Mouse (Mus musculus) adrenal gland, postnatal 36 days (tissue): ENCODE results near the gene Ucp3. TPM values are rescaled to one million over a fixed set of nuclear protein-coding genes. Genes with fewer than 3 reads are reported as not detected.

Source experiments
- DNase-seq, 2 experiments: peaks; one replicate each; pipeline ENCODE4 v3.0.0; 2021; ENCODE audit warnings: mixed read lengths in 1 of 2
- total RNA-seq, 2 experiments: library from RNA; stranded (reverse); gene quantifications; 2 replicates each; pipeline ENCODE4 v1.2.3; 2021

Ucp3 gene
- total RNA-seq, 2 experiments from 2014 or later: 14.6 to 29.8 TPM

GRCm38 (mm10) chr7:100473846-100474454 is 1.2 kb downstream of the Ucp3 start:
- no peak for DNase-seq

GRCm38 (mm10) chr7:100474680-100475079 is 1.9 kb downstream of the Ucp3 start:
- DNase-seq: peak; percentile 66 to 81

GRCm38 (mm10) chr7:100479100-100479822 is 6.5 kb downstream of the Ucp3 start:
- DNase-seq: no peak

- DNase-seq: no peak
These were observed 7.0 kb downstream of the Ucp3 start for GRCm38 (mm10) chr7:100479823-100480164.

- DNase-seq: no peak
These were observed 7.4 kb downstream of the Ucp3 start for GRCm38 (mm10) chr7:100480175-100480574.

- DNase-seq: peak in 1 of 2 experiments; percentile 41
These were observed 9.3 kb downstream of the Ucp3 start for GRCm38 (mm10) chr7:100482046-100482445.

GRCm38 (mm10) chr7:100484493-100484892 is 11.7 kb downstream of the Ucp3 start:
- DNase-seq: peak in 1 of 2 experiments; percentile 62

GRCm38 (mm10) chr7:100487301-100487700 is 14.5 kb downstream of the Ucp3 start:
- DNase-seq: no peak

GRCm38 (mm10) chr7:100488474-100489048 is 15.8 kb downstream of the Ucp3 start:
- DNase-seq: peak; percentile 39 to 53

- peak in 1 of 2 experiments; percentile 65 for DNase-seq
These were observed 19.8 kb downstream of the Ucp3 start for GRCm38 (mm10) chr7:100492391-100493116.

- DNase-seq: peak; percentile 87 to 91
These were observed 20.3 kb downstream of the Ucp3 start, which contains the start of gene Ucp2 for GRCm38 (mm10) chr7:100493117-100493483. TSS of gene Ucp2 (plus strand) at chr7:100493337.

GRCm38 (mm10) chr7:100493484-100494414 is 21.0 kb downstream of the Ucp3 start:
- DNase-seq: peak in 1 of 2 experiments; percentile 55

GRCm38 (mm10) chr7:100494415-100494831 is 21.6 kb downstream of the Ucp3 start:
- no peak for DNase-seq

- DNase-seq: no peak
These were observed 22.3 kb downstream of the Ucp3 start for GRCm38 (mm10) chr7:100495042-100495441.

GRCm38 (mm10) chr7:100495581-100496251 is 22.9 kb downstream of the Ucp3 start:
- peak; percentile 75 to 78 for DNase-seq

- no peak for DNase-seq
These were observed 23.6 kb downstream of the Ucp3 start for GRCm38 (mm10) chr7:100496371-100496770.

GRCm38 (mm10) chr7:100496791-100497190 is 24.0 kb downstream of the Ucp3 start:
- no peak for DNase-seq

GRCm38 (mm10) chr7:100497402-100497801 is 24.6 kb downstream of the Ucp3 start:
- no peak for DNase-seq

- no peak for DNase-seq
These were observed 25.2 kb downstream of the Ucp3 start for GRCm38 (mm10) chr7:100497982-100498381.

- DNase-seq: no peak
These were observed 26.7 kb downstream of the Ucp3 start for GRCm38 (mm10) chr7:100499465-100499864.
